Mouse (Mus musculus) hindbrain, postnatal 0 days (tissue): ENCODE data around the gene Bloc1s3. TPM values are rescaled to one million over a fixed set of nuclear protein-coding genes. Genes with fewer than 3 reads are reported as not detected.
A peak's percentile ranks its signal among the peaks of the same experiment; 100 is the strongest.

Source experiments
- ATAC-seq: fragments of 200-750 bp; cut with Nextera tagmentation; 2 replicates; pipeline ENCODE4 v1.8.0; 2017; ENCODE audit warnings: mild to moderate bottlenecking, moderate TSS enrichment, moderate library complexity
- DNase-seq: peaks from one replicate; pipeline ENCODE4 v3.0.0-alpha.2; 2015; ENCODE audit warnings: low spot score
- H3K27ac ChIP-seq: fragments of 300-500 bp; sonication (generic); 2 replicates; pipeline ENCODE4 v1.5.1; 2014; ENCODE audit warnings: mild to moderate bottlenecking
- H3K27me3 ChIP-seq: fragments of 300-500 bp; sonication (generic); 2 replicates; pipeline ENCODE4 v1.6.1; 2014; ENCODE audit warnings: low read length, mixed read lengths; ENCODE audit not compliant: insufficient read depth
- H3K36me3 ChIP-seq: fragments of 300-500 bp; sonication (generic); 2 replicates; pipeline ENCODE4 v1.6.1; 2014; ENCODE audit warnings: low read length, mixed read lengths; ENCODE audit not compliant: insufficient read depth
- H3K4me1 ChIP-seq: fragments of 300-500 bp; sonication (generic); 2 replicates; pipeline ENCODE4 v1.6.1; 2014; ENCODE audit warnings: antibody characterized with exemption, low read length, mixed read lengths; ENCODE audit not compliant: insufficient read depth
- H3K4me2 ChIP-seq: fragments of 300-500 bp; sonication (generic); 2 replicates; pipeline ENCODE4 v1.6.1; 2014; ENCODE audit warnings: low read depth, mild to moderate bottlenecking, low read length, moderate library complexity, mixed read lengths
- H3K4me3 ChIP-seq: fragments of 300-500 bp; sonication (generic); 2 replicates; pipeline ENCODE4 v1.5.1; 2014; ENCODE audit warnings: low read length
- H3K9ac ChIP-seq: fragments of 300-500 bp; sonication (generic); replicated peaks from 2 replicates; pipeline ENCODE4 v1.6.1; 2014; ENCODE audit warnings: mild to moderate bottlenecking, low read length, moderate library complexity, mixed read lengths
- H3K9me3 ChIP-seq: fragments of 300-500 bp; sonication (generic); 2 replicates; pipeline ENCODE4 v1.6.1; 2016; ENCODE audit warnings: low read length, mixed read lengths
- CTCF ChIP-seq: IDR thresholded peaks from 2 replicates; pipeline ENCODE4 v1.5.1; 2016; ENCODE audit warnings: antibody characterized with exemption, control low read depth, low read depth
- WGBS: fragments of 180-500 bp; shearing (Covaris S2); extraction: QIAGEN DNeasy Blood & Tissue Kit; methylation state at CpG from one replicate; pipeline ENCODE4 v1.1.7; 2014; 5-methylcytosine and 5-hydroxymethylcytosine counted together
- polyA plus RNA-seq: library from polyadenylated mRNA; unstranded; fragments of >200 nt; fragmentation: Nextera tagmentation; extraction: Ambion mirVana; gene quantifications from 2 replicates; pipeline ENCODE4 v1.2.1, GENCODE M21; 2015
- total RNA-seq: library from RNA; depleted of rRNA; stranded (reverse); fragments of >200 nt; gene quantifications from 2 replicates; pipeline ENCODE4 v1.2.3, GENCODE M21; 2014

Bloc1s3 gene
- total and polyA plus RNA-seq, 2 experiments from 2014 or later, result 4.3 to 18.8 TPM

GRCm38 (mm10) chr7:19464367-19465307 is 43.5 kb downstream of the Bloc1s3 start:
- Histone ChIP-seq H3K4me1 (no peaks in the 10 kb centered on the region), H3K27me3 (peaks cover 7% of the 10 kb centered on the region; the same call in 1 of the 2 replicates), H3K4me2 (0 out of 2 replicates have a peak overlapping the region, but pooled peaks have one; percentile 5), H3K9ac (no peak overlapping the region), H3K4me3 (no peak overlapping the region), H3K9me3 (no peaks in the 10 kb centered on the region), H3K36me3 (no peaks in the 10 kb centered on the region), H3K27ac (no peak overlapping the region)
- 17% methylated on average over 22 of the region's 22 CpGs for WGBS
- DNase-seq (no peak), ATAC-seq (peak; percentile 34; the same call in 1 of the 2 replicates)
- TF ChIP-seq CTCF, result no peak

GRCm38 (mm10) chr7:19462884-19463381 is 45.2 kb downstream of the Bloc1s3 start, which contains the start of gene Exoc3l2:
Exoc3l2 (plus strand) TSS chr7:19463331.
- Histone ChIP-seq H3K4me3 (no peak within 1 kb of the TSS), H3K27me3 (no peaks in the 10 kb centered on the region), H3K9ac (no peak within 1 kb of the TSS), H3K4me1 (no peaks in the 10 kb centered on the region), H3K4me2 (no peak within 1 kb of the TSS), H3K9me3 (no peaks in the 10 kb centered on the region), H3K36me3 (no peaks in the 10 kb centered on the region), H3K27ac (no peak within 1 kb of the TSS)
- DNase-seq (no peak), ATAC-seq (no peak)
- 22% methylated on average over 6 of the region's 6 CpGs for WGBS
- no peak for TF ChIP-seq CTCF

- Histone ChIP-seq H3K27me3 (no peaks in the 10 kb centered on the region), H3K9ac (no peak overlapping the region), H3K9me3 (no peaks in the 10 kb centered on the region), H3K4me3 (no peak overlapping the region), H3K4me1 (peaks cover 4% of the 10 kb centered on the region; the same call in 1 of the 2 replicates), H3K36me3 (no peaks in the 10 kb centered on the region), H3K4me2 (no peak overlapping the region), H3K27ac (no peak overlapping the region)
- DNase-seq (no peak), ATAC-seq (no peak)
- WGBS, result 59% methylated on average over 4 of the region's 4 CpGs
- no peak for TF ChIP-seq CTCF
These were observed 45.7 kb downstream of the Bloc1s3 start for GRCm38 (mm10) chr7:19462443-19462842.

GRCm38 (mm10) chr7:19461488-19461887 is 46.7 kb downstream of the Bloc1s3 start:
- Histone ChIP-seq H3K27ac (no peak overlapping the region), H3K4me1 (peaks cover 12% of the 10 kb centered on the region; the same call in 1 of the 2 replicates), H3K4me2 (no peak overlapping the region), H3K9ac (no peak overlapping the region), H3K9me3 (no peaks in the 10 kb centered on the region), H3K27me3 (no peaks in the 10 kb centered on the region), H3K36me3 (no peaks in the 10 kb centered on the region), H3K4me3 (no peak overlapping the region)
- TF ChIP-seq CTCF, result peak; percentile 94
- 8% methylated on average over 6 of the region's 6 CpGs for WGBS
- peak; percentile 84 for DNase-seq
- ATAC-seq, result no peak

GRCm38 (mm10) chr7:19460500-19460899 is 47.7 kb downstream of the Bloc1s3 start:
- WGBS, result 55% methylated on average over 1 of the region's 1 CpGs
- no peak for TF ChIP-seq CTCF
- Histone ChIP-seq H3K4me3 (no peak overlapping the region), H3K9me3 (no peaks in the 10 kb centered on the region), H3K4me1 (peaks cover 18% of the 10 kb centered on the region; the same call in 1 of the 2 replicates), H3K4me2 (no peak overlapping the region), H3K9ac (no peak overlapping the region), H3K36me3 (no peaks in the 10 kb centered on the region), H3K27ac (no peak overlapping the region), H3K27me3 (no peaks in the 10 kb centered on the region)
- DNase-seq (no peak), ATAC-seq (no peak)

GRCm38 (mm10) chr7:19459144-19459870 is 48.9 kb downstream of the Bloc1s3 start:
- TF ChIP-seq CTCF, result 0 out of 2 replicates have a peak, but pooled peaks have one; percentile 3
- no peak for DNase-seq
- Histone ChIP-seq H3K9ac (peak overlapping the region; percentile 81), H3K27me3 (no peaks in the 10 kb centered on the region), H3K4me2 (peak overlapping the region; percentile 95), H3K36me3 (no peaks in the 10 kb centered on the region), H3K4me1 (peaks cover 18% of the 10 kb centered on the region; the same call in 1 of the 2 replicates), H3K27ac (peak overlapping the region; percentile 78), H3K9me3 (no peaks in the 10 kb centered on the region), H3K4me3 (peak overlapping the region; percentile 67)
- ATAC-seq, result no peak; the same call in 1 of the 2 replicates
- WGBS, result 18% methylated on average over 6 of the region's 6 CpGs
